Comparison of ENCODE assay signal across 8 mouse cellular contexts in genomic region chr7:109255506-109256352, GRCm38 (mm10).
DNase-seq lines count a peak whose midpoint lies in the region; ATAC-seq and TF ChIP-seq lines count a peak whose summit lies in the region.

No protein-coding gene starts in this region.

- H3K27ac ChIP-seq in intestine, postnatal 0 days (ENCODE audit: low read depth, low read length) = no peak overlapping the region
- 0 out of 2 replicates have a peak overlapping the region, but pooled peaks have one; percentile 28 for H3K27ac ChIP-seq in midbrain, embryonic 14.5 days (replicated peaks; ENCODE audit: low read depth, low read length)
- H3K27ac ChIP-seq in spleen, adult 2 months (ENCODE audit: insufficient read depth, low read length) = no peak overlapping the region

- peak overlapping the region; percentile 37; the same call in 1 of the 2 replicates for H3K4me2 ChIP-seq in intestine, postnatal 0 days (replicated peaks; ENCODE audit: low read depth)
- H3K4me2 ChIP-seq in midbrain, embryonic 14.5 days (ENCODE audit: low read length) = peak overlapping the region; percentile 39

- H3K4me1 ChIP-seq in intestine, postnatal 0 days (replicated peaks; ENCODE audit: control insufficient read depth, insufficient read depth, low read length) = no peaks in the 10 kb centered on the region
- peaks cover 23% of the 10 kb centered on the region for H3K4me1 ChIP-seq in midbrain, embryonic 14.5 days (ENCODE audit: control insufficient read depth, insufficient read depth, low read length)
- peaks cover 3% of the 10 kb centered on the region; the same call in 1 of the 2 replicates for H3K4me1 ChIP-seq in spleen, adult 2 months (ENCODE audit: control insufficient read depth, insufficient read depth, insufficient read length)

- no peaks in the 10 kb centered on the region for H3K36me3 ChIP-seq in intestine, postnatal 0 days (ENCODE audit: control insufficient read depth, insufficient read depth)
- no peaks in the 10 kb centered on the region for H3K36me3 ChIP-seq in midbrain, embryonic 14.5 days (ENCODE audit: control insufficient read depth, insufficient read depth, low read length)
- no peaks in the 10 kb centered on the region for H3K36me3 ChIP-seq in spleen, adult 2 months (ENCODE audit: control insufficient read depth, insufficient read depth, low read length)

- no peak for TF ChIP-seq POLR2A in spleen, adult 2 months (IDR thresholded peaks at IDR 0.05; ENCODE audit: low read depth, low read length)

- peak; percentile 40 to 82 for DNase-seq in adrenal gland, adult (ENCODE audit: inconsistent age in 2 of 2, low spot score in 1 of 2)
- DNase-seq in cerebellum, postnatal 25 days = peak; percentile 65 to 85
- DNase-seq in gastrocnemius, postnatal 14 days = peak; percentile 43
- peak; percentile 76 for DNase-seq in left cerebral cortex, postnatal 4 days
- DNase-seq in midbrain, embryonic 14.5 days = peak; percentile 78
- peak; percentile 3 to 73 for DNase-seq in spleen, adult 2 months (ENCODE audit: low read depth in 1 of 2, low spot score in 2 of 2)
- no peak for DNase-seq in adipocyte (ENCODE audit: low spot score)

- H3K9ac ChIP-seq in intestine, postnatal 0 days (ENCODE audit: low read depth, low read length) = no peak overlapping the region
- no peak overlapping the region for H3K9ac ChIP-seq in midbrain, embryonic 14.5 days (replicated peaks; ENCODE audit: low read length)

- WGBS in intestine, postnatal 0 days = 29% methylated on average over 28 of the region's 28 CpGs
- 14% methylated on average over 28 of the region's 28 CpGs for WGBS in midbrain, embryonic 14.5 days
- 45% methylated on average over 28 of the region's 28 CpGs for WGBS in spleen, adult 2 months

- TF ChIP-seq CTCF in intestine, postnatal 0 days (IDR thresholded peaks at IDR 0.05; ENCODE audit: low read depth) = peak; percentile 68
- TF ChIP-seq CTCF in spleen, adult 2 months (IDR thresholded peaks at IDR 0.05; ENCODE audit: extremely low read depth, insufficient read depth, insufficient read length, insufficient replicate concordance) = peak; percentile 36; the same call in 1 of the 2 replicates

- H3K27me3 ChIP-seq in intestine, postnatal 0 days (replicated peaks; ENCODE audit: control insufficient read depth, insufficient read depth, low read length) = no peaks in the 10 kb centered on the region
- H3K27me3 ChIP-seq in midbrain, embryonic 14.5 days (ENCODE audit: control insufficient read depth, insufficient read depth, low read length) = no peaks in the 10 kb centered on the region
- H3K27me3 ChIP-seq in spleen, adult 2 months (ENCODE audit: control insufficient read depth, insufficient read depth, low read length) = no peaks in the 10 kb centered on the region

- no peak overlapping the region for H3K4me3 ChIP-seq in intestine, postnatal 0 days (ENCODE audit: low read depth, low read length)
- H3K4me3 ChIP-seq in midbrain, embryonic 14.5 days (replicated peaks; ENCODE audit: low read depth, low read length) = no peak overlapping the region
- H3K4me3 ChIP-seq in spleen, adult 2 months (ENCODE audit: extremely low read depth, insufficient read depth, insufficient read length) = no peak overlapping the region

- ATAC-seq in intestine, postnatal 0 days = 0 out of 2 replicates have a peak, but pooled peaks have one; percentile 54
- ATAC-seq in midbrain, embryonic 14.5 days (ENCODE audit: low FRiP score, low TSS enrichment) = peak; percentile 77

- intact Hi-C loops in gastrocnemius, postnatal 14 days (cut with DNase I; ENCODE audit: low total_unique reads) = loop anchor here (5.0 kb wide), 1 partner anchor 118 kb away; no protein-coding TSS in a partner anchor
- intact Hi-C loops in left cerebral cortex, postnatal 4 days (cut with DNase I) = no loop called here

- H3K9me3 ChIP-seq in intestine, postnatal 0 days (ENCODE audit: control insufficient read depth) = no peaks in the 10 kb centered on the region
- no peaks in the 10 kb centered on the region for H3K9me3 ChIP-seq in midbrain, embryonic 14.5 days (ENCODE audit: control insufficient read depth, low read length)
